In the genomic region with DNA sequence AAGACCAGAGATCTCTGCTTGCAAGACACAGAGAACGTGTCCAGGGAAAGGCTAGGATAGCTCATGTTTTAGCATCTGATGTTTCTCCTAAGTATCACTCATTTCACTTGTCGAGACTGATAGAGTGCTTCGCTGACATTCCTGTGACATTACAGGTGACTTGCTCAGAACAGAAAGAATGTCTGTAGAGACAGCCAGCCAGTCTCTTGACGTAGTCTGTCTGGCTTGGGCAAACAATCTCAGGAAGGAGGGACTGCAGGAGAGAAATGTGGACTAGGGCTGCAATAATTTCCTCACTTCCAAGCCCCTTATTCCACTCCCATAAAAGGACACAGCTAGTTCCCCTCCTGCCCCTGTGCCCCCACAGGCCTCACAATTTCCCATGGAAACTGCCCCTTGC, we compare ENCODE assay signal across 24 mouse cellular contexts.
"Had no signal": no experiment of that assay in that cellular context is flagged by ENCODE, and none has a peak within 500 bp of the region (broad histone marks: within the 10 kb centered on the region; RNA-seq: fewer than 3 reads in every experiment).

No protein-coding gene starts in this region.

- H3K36me3 ChIP-seq: hindbrain, embryonic 10.5 days; hindbrain, embryonic 12.5 days; intestine, embryonic 15.5 days; kidney, embryonic 15.5 days; limb, embryonic 10.5 days; limb, embryonic 12.5 days had no signal

- H3K27ac ChIP-seq: gastrocnemius, adult 2 months; hindbrain, embryonic 10.5 days; hindbrain, embryonic 12.5 days; hindbrain, embryonic 14.5 days; intestine, embryonic 15.5 days; kidney, embryonic 15.5 days; kidney, postnatal 0 days; left cerebral cortex, adult 2 months; limb, embryonic 10.5 days; limb, embryonic 12.5 days had no signal

- H3K9me3 ChIP-seq: hindbrain, embryonic 10.5 days; hindbrain, embryonic 12.5 days; intestine, embryonic 15.5 days; kidney, embryonic 15.5 days; limb, embryonic 10.5 days; limb, embryonic 12.5 days had no signal

- H3K4me1 ChIP-seq: hindbrain, embryonic 12.5 days; intestine, embryonic 15.5 days; kidney, embryonic 15.5 days; limb, embryonic 12.5 days had no signal

- H3K4me3 ChIP-seq: gastrocnemius, adult 2 months; hindbrain, embryonic 10.5 days; hindbrain, embryonic 12.5 days; intestine, embryonic 15.5 days; kidney, embryonic 15.5 days; left cerebral cortex, adult 2 months; limb, embryonic 10.5 days; limb, embryonic 12.5 days had no signal

- ATAC-seq: hindbrain, embryonic 16.5 days; inflammation-experienced regulatory T-cells, adult 6 months; intestine, embryonic 15.5 days had no signal

- DNase-seq: gastrocnemius, adult 2 months; gastrocnemius, postnatal 10 days; gastrocnemius, postnatal 25 days; heart, adult 18-20 months; heart, postnatal 10 days; heart, postnatal 4 days; kidney, adult 11 months; kidney, adult 2 months; kidney, adult 9 months; kidney, postnatal 14 days; kidney, postnatal 36 days; liver had no signal

- H3K27me3 ChIP-seq: hindbrain, embryonic 12.5 days; intestine, embryonic 15.5 days; kidney, embryonic 15.5 days; limb, embryonic 12.5 days had no signal

- H3K9ac ChIP-seq: hindbrain, embryonic 12.5 days; hindbrain, embryonic 14.5 days; intestine, embryonic 15.5 days; kidney, embryonic 15.5 days; limb, embryonic 12.5 days had no signal

- H3K4me2 ChIP-seq: hindbrain, embryonic 12.5 days; hindbrain, embryonic 14.5 days; intestine, embryonic 15.5 days; kidney, embryonic 15.5 days; limb, embryonic 12.5 days; liver, embryonic 11.5 days had no signal
